In the genomic region with DNA sequence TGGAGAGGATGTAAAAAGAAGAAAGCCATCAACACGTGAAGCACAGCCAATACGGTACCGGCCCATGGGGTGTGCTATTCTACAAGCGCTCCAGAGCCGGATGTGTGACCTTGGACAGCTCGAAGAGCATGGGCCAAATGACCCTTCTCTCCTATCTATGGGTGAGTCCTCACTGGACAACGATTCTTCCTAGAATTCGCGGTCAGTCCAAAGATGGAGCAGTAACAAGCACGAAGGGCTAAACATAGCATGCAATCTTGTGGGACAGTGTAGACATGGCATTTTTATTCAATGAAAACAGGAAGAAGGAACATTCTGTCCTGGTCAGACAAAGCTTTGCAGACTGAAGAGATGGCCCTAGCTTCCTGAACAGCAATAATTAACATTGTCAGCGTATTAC, we compare ENCODE assay signal across 11 mouse cellular contexts. TPM values are rescaled to one million over a fixed set of nuclear protein-coding genes. Genes with fewer than 3 reads are reported as not detected.
DNase-seq lines count a peak whose midpoint lies in the region; ATAC-seq lines count a peak whose summit lies in the region.
"Had no signal": no experiment of that assay in that cellular context is flagged by ENCODE, and none has a peak within 500 bp of the region (broad histone marks: within the 10 kb centered on the region; RNA-seq: fewer than 3 reads in every experiment).

No protein-coding gene starts in this region.

- H3K4me1 ChIP-seq in stomach, embryonic 15.5 days = peaks cover 17% of the 10 kb centered on the region
- H3K4me1 ChIP-seq in forebrain, embryonic 11.5 days (replicated peaks; ENCODE audit: control insufficient read depth, insufficient read depth, low read length) = 0 out of 2 replicates have a peak, but pooled peaks cover 3% of the 10 kb centered on the region

- H3K9ac ChIP-seq in stomach, embryonic 15.5 days = no peak overlapping the region
- H3K9ac ChIP-seq in forebrain, embryonic 11.5 days (ENCODE audit: low read length) = no peak overlapping the region
- H3K9ac ChIP-seq: midbrain, embryonic 15.5 days; neural tube, embryonic 13.5 days had no signal

- no peak overlapping the region for H3K4me2 ChIP-seq in stomach, embryonic 15.5 days
- no peak overlapping the region for H3K4me2 ChIP-seq in forebrain, embryonic 11.5 days (ENCODE audit: low read depth, low read length, severe bottlenecking)
- H3K4me2 ChIP-seq: midbrain, embryonic 15.5 days; neural tube, embryonic 13.5 days had no signal

- 78% methylated on average over 11 of the region's 11 CpGs for WGBS in stomach, embryonic 15.5 days
- 97% methylated on average over 11 of the region's 11 CpGs for WGBS in forebrain, embryonic 11.5 days

- peak overlapping the region; percentile 77 for H3K27ac ChIP-seq in stomach, embryonic 15.5 days
- H3K27ac ChIP-seq in forebrain, embryonic 11.5 days (ENCODE audit: low read depth, low read length) = no peak overlapping the region
- H3K27ac ChIP-seq: midbrain, embryonic 15.5 days; neural tube, embryonic 13.5 days had no signal

- no peak overlapping the region for H3K4me3 ChIP-seq in stomach, embryonic 15.5 days (replicated peaks)
- no peak overlapping the region for H3K4me3 ChIP-seq in forebrain, embryonic 11.5 days (ENCODE audit: low read depth, low read length)
- H3K4me3 ChIP-seq: midbrain, embryonic 15.5 days; neural tube, embryonic 13.5 days had no signal

- no peaks in the 10 kb centered on the region for H3K36me3 ChIP-seq in stomach, embryonic 15.5 days
- no peaks in the 10 kb centered on the region for H3K36me3 ChIP-seq in forebrain, embryonic 11.5 days (ENCODE audit: control insufficient read depth, insufficient read depth, low read length)
- H3K36me3 ChIP-seq: midbrain, embryonic 15.5 days; neural tube, embryonic 13.5 days had no signal

- ATAC-seq in stomach, embryonic 15.5 days (ENCODE audit: insufficient read depth, low FRiP score, low read depth) = no peak
- no peak for ATAC-seq in forebrain, embryonic 11.5 days (replicated peaks; ENCODE audit: low FRiP score)
- ATAC-seq: midbrain, embryonic 15.5 days had no signal

- no peaks in the 10 kb centered on the region for H3K9me3 ChIP-seq in stomach, embryonic 15.5 days
- no peaks in the 10 kb centered on the region for H3K9me3 ChIP-seq in forebrain, embryonic 11.5 days (ENCODE audit: control insufficient read depth, low read length)
- H3K9me3 ChIP-seq: midbrain, embryonic 15.5 days; neural tube, embryonic 13.5 days had no signal

- H3K27me3 ChIP-seq in stomach, embryonic 15.5 days (replicated peaks) = no peaks in the 10 kb centered on the region
- H3K27me3 ChIP-seq in forebrain, embryonic 11.5 days (ENCODE audit: control insufficient read depth, insufficient read depth, low read length) = no peaks in the 10 kb centered on the region
- H3K27me3 ChIP-seq: midbrain, embryonic 15.5 days; neural tube, embryonic 13.5 days had no signal

- DNase-seq in adrenal gland, adult (ENCODE audit: inconsistent age in 2 of 2, low spot score in 1 of 2) = peak; percentile 55 to 72
- DNase-seq in adrenal gland, postnatal 25 days = no peak
- peak; percentile 43 for DNase-seq in kidney, adult 9 months
- no peak for DNase-seq in kidney, adult 18-20 months
- DNase-seq in liver = peak; percentile 12
- no peak for DNase-seq in urinary bladder, postnatal 25 days (ENCODE audit: low spot score)
- no peak for DNase-seq in forebrain, embryonic 11.5 days (ENCODE audit: low spot score)
- DNase-seq: cerebellum, adult 11-12 months had no signal

RNA-seq across cellular contexts. Expression of gene Rerg, which starts 24.7 kb away (rescaled TPM):
- total RNA-seq in adrenal gland, postnatal 25 days (2021) = 137 and 174 TPM in 2 replicates
- 25.3 and 26.3 TPM in 2 replicates for polyA plus RNA-seq in stomach, embryonic 15.5 days (2015; fragmentation: Nextera tagmentation; extraction: Ambion mirVana)
- polyA plus RNA-seq in forebrain, embryonic 11.5 days (2014; fragmentation: Nextera tagmentation; extraction: Ambion mirVana) = 1.3 and 1.6 TPM in 2 replicates

Comparison
In these comparisons a context has a peak if more than half of its experiments do, and no peak if none do; other contexts are left out.
1. DNase-seq: peak in adrenal gland, adult (2 of 2), kidney, adult 9 months (single experiment) and liver (single experiment); none in adrenal gland, postnatal 25 days (single experiment), kidney, adult 18-20 months (single experiment), urinary bladder, postnatal 25 days (single experiment) and forebrain, embryonic 11.5 days (single experiment).
2. RNA of gene Rerg, which starts 24.7 kb away (polyA plus RNA-seq): 25.3 to 26.3 TPM in stomach, embryonic 15.5 days; 1.3 to 1.6 TPM in forebrain, embryonic 11.5 days; every median in the first group is over 10 times any median in the second.